Mouse (Mus musculus) midbrain, embryonic 13.5 days (tissue): ENCODE data around the gene Trim72. TPM values are rescaled to one million over a fixed set of nuclear protein-coding genes. Genes with fewer than 3 reads are reported as not detected.
"Not testable (repeated sequence)": the region's sequence is repeated elsewhere in the genome, so short reads cannot be mapped to it uniquely, and the experiment has no call there.

ENCODE experiments used
- ATAC-seq: fragments of 200-750 bp; cut with Nextera tagmentation; 2 replicates; pipeline ENCODE4 v1.8.0; 2017; ENCODE audit warnings: mild to moderate bottlenecking, moderate TSS enrichment, moderate library complexity
- H3K27ac ChIP-seq: fragments of 300-500 bp; sonication (generic); 2 replicates; pipeline ENCODE4 v1.5.1; 2015; ENCODE audit warnings: inconsistent platforms, mild to moderate bottlenecking, moderate library complexity
- H3K27me3 ChIP-seq: fragments of 300-500 bp; sonication (generic); 2 replicates; pipeline ENCODE4 v1.6.1; 2015; ENCODE audit warnings: mild to moderate bottlenecking, inconsistent platforms
- H3K36me3 ChIP-seq: fragments of 300-500 bp; sonication (generic); 2 replicates; pipeline ENCODE4 v1.6.1; 2015; ENCODE audit warnings: mild to moderate bottlenecking, inconsistent platforms
- H3K4me1 ChIP-seq: fragments of 300-500 bp; sonication (generic); replicated peaks from 2 replicates; pipeline ENCODE4 v1.6.1; 2015; ENCODE audit warnings: inconsistent platforms
- H3K4me2 ChIP-seq: fragments of 300-500 bp; sonication (generic); replicated peaks from 2 replicates; pipeline ENCODE4 v1.6.1; 2015; ENCODE audit warnings: moderate library complexity, mild to moderate bottlenecking, inconsistent platforms
- H3K4me3 ChIP-seq: fragments of 300-500 bp; sonication (generic); replicated peaks from 2 replicates; pipeline ENCODE4 v1.5.1; 2015; ENCODE audit warnings: mild to moderate bottlenecking, inconsistent platforms
- H3K9ac ChIP-seq: fragments of 300-500 bp; sonication (generic); replicated peaks from 2 replicates; pipeline ENCODE4 v1.6.1; 2015; ENCODE audit warnings: mild to moderate bottlenecking, inconsistent platforms
- H3K9me3 ChIP-seq: fragments of 300-500 bp; sonication (generic); 2 replicates; pipeline ENCODE4 v1.6.1; 2016; ENCODE audit warnings: mild to moderate bottlenecking, inconsistent platforms
- WGBS: fragments of 180-500 bp; shearing (Covaris S2); methylation state at CpG from one replicate; pipeline ENCODE4 v1.1.7; 2015; 5-methylcytosine and 5-hydroxymethylcytosine counted together
- polyA plus RNA-seq: library from polyadenylated mRNA; unstranded; fragments of >200 nt; fragmentation: Nextera tagmentation; extraction: Ambion mirVana; gene quantifications from 2 replicates; pipeline ENCODE4 v1.2.1, GENCODE M21; 2015

The Trim72 gene
- polyA plus RNA-seq, 1 experiment from 2014 or later, result not detected

DNA sequence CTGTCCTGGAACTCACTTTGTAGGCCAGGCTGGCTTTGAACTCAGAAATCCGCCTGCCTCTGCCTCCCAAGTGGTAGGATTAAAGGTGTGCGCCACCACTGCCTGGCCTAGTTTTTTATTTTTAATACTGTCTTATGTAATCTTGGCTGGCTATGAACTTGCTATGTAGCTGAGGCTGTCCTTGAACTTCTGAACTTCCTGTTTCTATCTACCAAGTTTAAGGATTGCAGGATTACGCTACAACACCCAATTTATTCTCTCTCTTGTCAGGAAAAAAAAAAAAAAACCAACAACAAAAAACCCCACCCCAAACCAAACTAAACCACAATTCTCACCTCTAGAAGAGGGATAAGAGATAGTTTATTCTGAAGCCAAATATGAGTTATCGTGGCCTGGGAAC lies 29.9 kb downstream of the Trim72 start:
- no peak overlapping the region for H3K9ac ChIP-seq
- H3K4me2 ChIP-seq, result no peak overlapping the region
- no peak for ATAC-seq
- H3K9me3 ChIP-seq, result no peaks in the 10 kb centered on the region
- H3K4me3 ChIP-seq, result no peak overlapping the region
- H3K36me3 ChIP-seq, result no peaks in the 10 kb centered on the region
- 94% methylated on average over 4 of the region's 4 CpGs for WGBS
- no peaks in the 10 kb centered on the region for H3K4me1 ChIP-seq
- H3K27ac ChIP-seq, result no peak overlapping the region
- H3K27me3 ChIP-seq, result no peaks in the 10 kb centered on the region

DNA sequence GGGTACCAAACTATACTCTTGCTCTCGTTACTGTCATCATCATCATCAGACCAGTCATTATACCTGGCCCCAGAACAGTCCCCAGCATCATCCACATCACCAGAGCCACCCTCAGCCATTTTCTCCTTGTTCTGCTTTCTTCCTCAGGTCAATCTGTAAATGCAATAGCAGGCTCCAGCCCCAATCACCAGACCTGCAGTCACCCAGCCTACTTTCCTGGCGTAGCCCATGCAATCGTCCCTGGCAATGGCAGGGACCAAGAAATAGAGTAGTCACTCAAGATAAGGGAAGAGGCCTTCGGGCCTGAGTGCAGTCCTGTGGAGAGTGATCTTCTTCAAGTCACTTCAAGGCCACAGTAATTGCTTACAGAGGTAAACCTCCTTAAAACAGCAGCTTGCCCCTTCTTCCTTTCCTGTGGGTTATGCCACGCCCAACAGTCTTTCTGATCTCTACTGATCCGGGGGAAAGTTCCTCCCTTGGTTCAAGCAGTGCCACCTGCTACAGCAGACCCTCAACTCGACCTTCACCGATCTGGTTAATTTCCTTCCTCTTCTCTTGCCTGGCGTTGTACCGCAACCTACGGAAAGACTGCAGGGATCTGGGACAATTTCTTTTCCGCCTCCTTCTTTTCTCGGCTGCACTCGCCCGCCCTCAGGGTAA lies 38.5 kb downstream of the Trim72 start:
- ATAC-seq, result not testable (repeated sequence)

DNA sequence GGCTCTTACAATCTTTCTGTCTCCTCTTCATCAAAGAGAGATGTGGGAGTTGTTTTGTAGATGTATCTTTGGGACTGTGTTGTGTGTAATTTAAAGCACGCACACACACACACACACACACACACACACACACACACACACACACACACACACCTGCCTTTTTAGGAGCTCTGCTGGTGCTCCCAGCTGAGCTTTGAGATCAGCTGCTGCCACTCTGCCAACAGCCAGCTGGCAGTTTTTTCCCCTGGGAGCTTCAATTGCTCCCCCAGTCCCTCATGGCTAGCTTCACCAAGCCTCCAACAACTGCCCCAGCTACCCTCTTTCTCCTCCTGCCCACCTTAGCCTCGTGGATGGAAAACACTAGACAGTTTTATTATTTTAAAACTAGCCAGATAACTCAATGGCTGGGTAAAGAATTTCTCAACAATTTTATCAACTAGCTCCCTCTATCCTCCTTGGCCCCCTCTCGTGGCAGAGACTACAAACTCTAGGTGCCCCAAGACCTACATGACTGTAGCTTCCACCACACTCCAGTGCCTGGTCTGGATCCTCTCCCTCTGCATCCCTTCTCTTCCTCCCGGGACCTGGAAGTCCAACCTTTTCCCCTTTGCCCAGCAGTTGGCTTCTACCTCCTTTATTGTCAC lies 40.5 kb downstream of the Trim72 start:
- no peaks in the 10 kb centered on the region for H3K4me1 ChIP-seq

More for the DNA sequence above, 38.5 kb downstream of the Trim72 start:
- H3K4me1 ChIP-seq, H3K9me3 ChIP-seq, H3K4me3 ChIP-seq, H3K36me3 ChIP-seq, H3K4me2 ChIP-seq, H3K27ac ChIP-seq, H3K27me3 ChIP-seq, H3K9ac ChIP-seq: not testable (repeated sequence)
- 87% methylated on average over 15 of the region's 15 CpGs for WGBS

DNA sequence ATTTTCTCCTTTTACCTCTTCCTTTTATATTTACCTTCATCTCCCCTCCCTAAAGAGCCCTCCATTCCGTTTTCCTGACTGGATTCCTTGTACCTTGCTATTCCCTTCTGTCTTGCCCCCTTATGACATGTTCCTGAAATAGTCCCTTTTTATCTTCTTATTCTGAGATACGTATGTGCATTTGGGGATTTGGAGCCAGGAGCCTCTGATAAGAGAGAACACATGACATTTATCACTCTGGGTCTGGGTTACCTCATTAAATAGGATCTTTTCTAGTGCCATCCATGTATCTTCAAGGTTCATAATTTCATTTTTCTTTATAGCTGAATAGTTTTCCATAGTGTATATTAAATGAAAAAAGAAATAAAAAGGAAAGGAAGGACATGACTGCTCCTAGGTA lies 41.9 kb downstream of the Trim72 start:
- WGBS, result 64% methylated on average over 2 of the region's 2 CpGs

More for the DNA sequence above, 40.5 kb downstream of the Trim72 start:
- no peak for ATAC-seq
- Histone ChIP-seq H3K4me2 (no peak overlapping the region), H3K9me3 (no peaks in the 10 kb centered on the region), H3K4me3 (no peak overlapping the region), H3K27ac (no peak overlapping the region), H3K27me3 (no peaks in the 10 kb centered on the region), H3K9ac (no peak overlapping the region), H3K36me3 (no peaks in the 10 kb centered on the region)
- WGBS, result 78% methylated on average over 4 of the region's 4 CpGs

DNA sequence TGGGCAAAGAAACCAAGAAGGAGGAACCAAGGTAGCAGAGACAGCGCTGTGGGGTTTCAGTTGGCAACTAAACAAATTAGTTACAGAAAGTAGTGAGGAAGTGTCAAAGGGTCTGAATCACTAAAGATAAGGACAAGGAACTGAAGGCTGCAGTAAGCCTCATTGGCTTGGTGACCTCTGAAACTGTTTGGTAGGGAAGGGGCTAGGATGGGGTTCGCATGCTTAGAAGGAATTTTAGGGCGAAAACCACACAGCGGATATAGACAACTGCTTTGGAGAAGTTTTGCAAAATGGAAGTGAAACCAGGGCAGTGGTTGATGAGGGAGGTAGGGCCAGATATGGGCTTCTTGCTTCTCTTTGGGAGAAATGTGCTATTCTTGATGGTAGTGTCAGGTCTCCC lies 45.1 kb downstream of the Trim72 start:
- 96% methylated on average over 4 of the region's 4 CpGs for WGBS
- Histone ChIP-seq H3K4me3 (no peak overlapping the region), H3K9ac (no peak overlapping the region), H3K36me3 (no peaks in the 10 kb centered on the region), H3K9me3 (no peaks in the 10 kb centered on the region), H3K4me2 (no peak overlapping the region), H3K27me3 (no peaks in the 10 kb centered on the region), H3K4me1 (no peaks in the 10 kb centered on the region), H3K27ac (no peak overlapping the region)
- ATAC-seq, result no peak

More for the DNA sequence above, 41.9 kb downstream of the Trim72 start:
- no peaks in the 10 kb centered on the region for H3K36me3 ChIP-seq
- H3K4me3 ChIP-seq, result no peak overlapping the region
- H3K9me3 ChIP-seq, result no peaks in the 10 kb centered on the region
- H3K4me1 ChIP-seq, result no peaks in the 10 kb centered on the region
- no peak overlapping the region for H3K27ac ChIP-seq
- no peak for ATAC-seq
- no peak overlapping the region for H3K9ac ChIP-seq
- H3K27me3 ChIP-seq, result no peaks in the 10 kb centered on the region
- H3K4me2 ChIP-seq, result no peak overlapping the region

DNA sequence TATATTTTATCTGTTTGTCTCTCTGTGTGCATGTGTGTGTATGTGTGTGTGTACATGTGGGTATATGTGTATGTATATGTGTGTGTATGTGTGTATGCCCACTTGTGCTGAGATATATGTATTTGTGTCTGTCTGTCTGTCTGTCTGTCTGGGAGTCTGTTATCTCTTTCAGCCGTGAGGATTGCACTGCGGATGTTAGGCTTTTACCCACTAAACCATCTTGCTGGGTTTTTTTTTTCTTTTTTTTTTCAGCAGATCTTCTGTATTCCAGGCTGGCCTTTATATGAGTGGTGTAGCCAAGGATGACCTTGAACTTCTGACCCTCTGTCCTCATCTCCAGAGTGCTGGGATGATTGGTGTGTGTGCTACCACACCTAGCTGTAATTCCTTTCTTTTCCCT lies 45.5 kb downstream of the Trim72 start:
- no peaks in the 10 kb centered on the region for H3K27me3 ChIP-seq
- no peak overlapping the region for H3K4me2 ChIP-seq
- H3K9ac ChIP-seq, result no peak overlapping the region
- H3K36me3 ChIP-seq, result no peaks in the 10 kb centered on the region
- H3K9me3 ChIP-seq, result no peaks in the 10 kb centered on the region
- no peak overlapping the region for H3K27ac ChIP-seq
- 94% methylated on average over 2 of the region's 2 CpGs for WGBS
- no peaks in the 10 kb centered on the region for H3K4me1 ChIP-seq
- ATAC-seq, result no peak
- H3K4me3 ChIP-seq, result no peak overlapping the region

DNA sequence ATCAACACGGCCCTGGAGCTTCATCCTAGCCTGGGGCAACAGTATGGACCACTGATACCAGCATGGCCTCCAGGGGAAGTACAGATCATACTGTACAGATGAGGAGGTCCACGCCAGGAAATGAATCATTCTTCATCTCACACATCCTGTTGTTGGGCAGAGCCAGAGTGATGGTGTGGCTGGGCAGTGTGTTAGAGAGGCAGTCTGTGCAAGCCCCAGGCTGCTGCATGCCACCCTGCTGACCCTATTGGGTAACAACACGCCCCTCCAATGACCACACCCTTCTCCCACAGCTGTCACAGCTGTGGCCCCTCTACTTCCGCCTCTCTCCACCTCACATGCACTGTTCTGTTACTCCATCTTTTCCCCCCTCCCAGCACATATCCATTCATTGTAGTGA lies 47.0 kb downstream of the Trim72 start:
- H3K9ac ChIP-seq, result no peak overlapping the region
- no peak overlapping the region for H3K4me2 ChIP-seq
- 88% methylated on average over 4 of the region's 4 CpGs for WGBS
- no peak overlapping the region for H3K27ac ChIP-seq
- no peaks in the 10 kb centered on the region for H3K36me3 ChIP-seq
- H3K4me1 ChIP-seq, result no peaks in the 10 kb centered on the region
- H3K9me3 ChIP-seq, result no peaks in the 10 kb centered on the region
- no peak for ATAC-seq
- no peaks in the 10 kb centered on the region for H3K27me3 ChIP-seq
- no peak overlapping the region for H3K4me3 ChIP-seq

DNA sequence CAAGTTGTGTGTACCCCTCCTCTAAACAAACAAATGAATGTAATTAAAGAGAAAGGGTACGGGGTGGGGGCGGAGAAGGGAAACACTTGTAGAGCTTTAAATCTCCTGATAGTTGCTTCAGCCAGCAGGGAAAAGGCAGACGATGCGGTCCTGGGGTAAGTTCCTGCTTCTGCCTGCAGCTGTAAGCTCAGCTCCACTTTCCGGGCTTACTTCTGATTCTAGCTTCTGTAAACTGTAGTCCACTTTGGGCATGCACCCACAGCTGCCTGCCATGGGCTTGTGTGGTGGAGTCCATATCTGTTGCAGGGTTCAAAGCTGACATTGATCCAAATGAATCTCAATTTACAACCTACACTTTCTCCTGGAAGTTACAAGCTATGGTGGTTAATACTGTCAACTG lies 49.3 kb downstream of the Trim72 start:
- Histone ChIP-seq H3K9me3 (no peaks in the 10 kb centered on the region), H3K27me3 (no peaks in the 10 kb centered on the region), H3K4me3 (no peak overlapping the region), H3K9ac (no peak overlapping the region), H3K4me1 (no peaks in the 10 kb centered on the region), H3K27ac (no peak overlapping the region), H3K4me2 (no peak overlapping the region), H3K36me3 (no peaks in the 10 kb centered on the region)
- no peak for ATAC-seq
- WGBS, result 86% methylated on average over 5 of the region's 5 CpGs

DNA sequence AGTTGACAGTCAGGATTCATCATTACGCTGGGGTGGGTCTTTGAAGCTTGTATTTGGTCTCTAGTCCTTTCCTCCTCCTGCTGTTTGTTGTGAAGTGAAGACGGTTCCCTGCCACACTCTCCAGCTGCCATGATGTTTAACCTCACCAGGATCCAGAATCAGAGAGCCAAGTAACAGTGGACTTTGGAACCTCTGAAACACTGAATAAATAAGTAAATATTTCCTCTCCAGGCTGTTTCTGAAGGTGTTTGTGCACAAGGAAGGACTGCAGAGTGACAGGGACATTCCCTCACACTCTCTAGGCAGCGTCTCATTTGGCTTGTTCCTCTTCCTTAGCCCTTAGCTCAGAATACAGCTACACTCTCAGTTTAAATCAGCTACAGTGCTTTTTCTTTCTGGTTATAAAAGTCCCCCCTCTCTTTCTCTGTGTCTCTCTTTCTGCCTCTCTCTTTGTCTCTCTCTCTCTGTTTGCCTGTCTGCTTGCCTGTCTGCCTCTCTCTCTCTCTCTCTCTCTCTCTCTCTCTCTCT lies 53.2 kb downstream of the Trim72 start:
- H3K4me1 ChIP-seq, result no peaks in the 10 kb centered on the region
- no peaks in the 10 kb centered on the region for H3K36me3 ChIP-seq
- H3K27me3 ChIP-seq, result no peaks in the 10 kb centered on the region
- H3K4me2 ChIP-seq, result no peak overlapping the region
- no peak overlapping the region for H3K9ac ChIP-seq
- no peaks in the 10 kb centered on the region for H3K9me3 ChIP-seq
- no peak for ATAC-seq
- no peak overlapping the region for H3K4me3 ChIP-seq
- no peak overlapping the region for H3K27ac ChIP-seq
- WGBS, result 84% methylated on average over 3 of the region's 3 CpGs

DNA sequence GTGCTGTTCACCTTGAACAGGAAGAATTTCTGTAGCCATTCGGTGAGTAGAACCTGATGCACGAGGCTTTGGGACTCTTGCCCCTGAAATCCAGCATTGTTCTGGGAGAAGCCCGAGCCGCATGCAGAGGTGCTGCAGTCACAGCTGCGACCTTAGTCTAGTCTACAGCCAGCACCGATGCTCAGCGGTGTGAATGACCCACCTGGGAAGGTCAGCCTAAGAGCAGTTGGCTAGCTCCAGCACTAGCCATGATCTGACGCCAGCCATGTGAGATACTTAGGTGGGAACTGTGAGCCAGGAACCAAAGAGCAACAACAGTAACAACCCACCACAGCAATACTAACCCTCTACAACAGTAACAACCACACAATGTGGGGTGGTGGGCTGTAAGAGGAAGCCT lies 54.1 kb downstream of the Trim72 start:
- no peaks in the 10 kb centered on the region for H3K27me3 ChIP-seq
- H3K9ac ChIP-seq, result no peak overlapping the region
- ATAC-seq, result no peak
- 86% methylated on average over 8 of the region's 8 CpGs for WGBS
- no peak overlapping the region for H3K4me2 ChIP-seq
- H3K4me3 ChIP-seq, result no peak overlapping the region
- no peaks in the 10 kb centered on the region for H3K36me3 ChIP-seq
- H3K9me3 ChIP-seq, result no peaks in the 10 kb centered on the region
- H3K4me1 ChIP-seq, result no peaks in the 10 kb centered on the region
- no peak overlapping the region for H3K27ac ChIP-seq

DNA sequence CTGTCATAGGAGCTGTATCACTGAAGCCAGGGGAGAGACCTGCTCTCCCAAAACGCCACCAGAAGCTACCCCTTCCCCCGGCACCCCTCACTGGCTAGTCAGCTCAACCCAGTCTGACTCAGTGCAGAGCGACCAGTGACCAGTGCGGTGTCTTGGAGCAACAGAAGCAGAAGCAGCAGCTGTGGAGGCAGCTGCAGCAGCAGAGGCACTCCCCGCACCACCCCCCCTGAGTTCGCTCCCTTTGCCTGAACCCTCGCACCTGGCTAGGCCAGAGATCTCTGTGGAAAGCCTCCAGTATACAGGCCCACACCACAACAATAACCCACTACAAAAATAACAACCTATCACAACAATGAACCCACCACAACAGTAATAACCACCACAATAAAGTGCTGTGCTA lies 54.8 kb downstream of the Trim72 start:
- no peaks in the 10 kb centered on the region for H3K9me3 ChIP-seq
- H3K27ac ChIP-seq, result no peak overlapping the region
- H3K36me3 ChIP-seq, result no peaks in the 10 kb centered on the region
- no peaks in the 10 kb centered on the region for H3K27me3 ChIP-seq
- no peak overlapping the region for H3K9ac ChIP-seq
- H3K4me3 ChIP-seq, result no peak overlapping the region
- 71% methylated on average over 7 of the region's 7 CpGs for WGBS
- H3K4me2 ChIP-seq, result no peak overlapping the region
- no peaks in the 10 kb centered on the region for H3K4me1 ChIP-seq
- ATAC-seq, result no peak

DNA sequence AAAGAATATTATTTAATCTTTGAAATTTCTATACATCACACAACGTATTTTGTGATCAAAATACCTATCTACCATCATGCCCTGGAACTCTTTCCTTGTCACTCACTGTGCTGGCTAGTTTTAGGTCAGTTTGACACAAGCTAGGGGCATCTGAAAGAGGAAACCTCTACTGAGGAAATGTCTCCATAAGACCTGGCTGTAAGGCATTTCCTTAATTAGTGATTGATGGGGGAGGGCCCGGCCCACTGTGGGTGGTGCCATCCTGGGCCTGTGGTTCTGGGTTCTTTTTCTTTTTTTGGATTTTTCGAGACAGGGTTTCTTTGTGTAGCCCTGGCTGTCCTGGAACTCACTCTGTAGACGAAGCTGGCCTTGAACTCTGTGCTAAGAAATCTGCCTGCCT lies 55.3 kb downstream of the Trim72 start:
- H3K27ac ChIP-seq, result no peak overlapping the region
- no peak for ATAC-seq
- 81% methylated on average over 4 of the region's 4 CpGs for WGBS

More for the DNA sequence above, 55.3 kb downstream of the Trim72 start:
- H3K4me1 ChIP-seq, result no peaks in the 10 kb centered on the region
- no peak overlapping the region for H3K9ac ChIP-seq
- H3K27me3 ChIP-seq, result no peaks in the 10 kb centered on the region
- H3K36me3 ChIP-seq, result no peaks in the 10 kb centered on the region
- no peak overlapping the region for H3K4me3 ChIP-seq
- H3K9me3 ChIP-seq, result no peaks in the 10 kb centered on the region
- no peak overlapping the region for H3K4me2 ChIP-seq
